Mouse (Mus musculus) left cerebral cortex, postnatal 14 days (tissue): ENCODE data around the gene Ifngr2. TPM values are rescaled to one million over a fixed set of nuclear protein-coding genes. Genes with fewer than 3 reads are reported as not detected.
A peak's percentile ranks its signal among the peaks of the same experiment; 100 is the strongest.

Experiments
- DNase-seq, 2 experiments: peaks; one replicate each; pipeline ENCODE4 v3.0.0; 2021 to 2022; ENCODE audit warnings: low spot score in 2 of 2, mixed read lengths in 1 of 2
- intact Hi-C: fragments of 180-260 bp; cut with DNase I; formaldehyde crosslinking; loops from one replicate; pipeline ENCODE4 v1.15.1; 2025
- microRNA-seq, 2 experiments: library from miRNA; unstranded; fragments of <30 nt; microRNA quantifications; one replicate each; pipeline ENCODE4 v1.2.0; 2022
- total RNA-seq, 2 experiments: library from RNA; stranded (reverse); gene quantifications; 2 replicates each; pipeline ENCODE4 v1.2.3; 2021

The Ifngr2 gene
- total RNA-seq, 2 experiments from 2014 or later: 62.0 to 62.6 TPM

DNA sequence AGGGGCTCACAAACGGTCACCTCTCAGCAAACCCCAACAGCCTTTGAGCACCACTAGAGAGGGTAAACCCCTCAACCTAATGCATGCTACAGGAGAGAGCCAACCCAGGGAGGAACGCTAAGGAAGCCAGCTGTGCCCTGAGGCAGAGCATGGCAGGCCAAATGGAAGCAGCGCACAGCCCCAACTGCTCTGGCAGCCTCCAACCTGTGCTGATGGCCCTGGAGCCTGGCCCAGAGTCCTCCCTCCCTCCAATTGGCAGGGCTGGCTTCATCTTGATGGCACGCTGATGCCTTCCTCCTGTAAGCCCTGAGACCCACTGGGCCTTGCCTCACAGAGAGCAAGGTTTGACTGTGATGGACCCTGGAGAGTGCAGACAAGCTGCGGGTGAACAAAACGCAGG, 48.2 kb downstream of the Ifngr2 start:
- intact Hi-C loops: loop anchor here (5.0 kb wide), 1 partner anchor 43 kb away; no protein-coding TSS in a partner anchor
- peak in 1 of 2 experiments; percentile 24 for DNase-seq

DNA sequence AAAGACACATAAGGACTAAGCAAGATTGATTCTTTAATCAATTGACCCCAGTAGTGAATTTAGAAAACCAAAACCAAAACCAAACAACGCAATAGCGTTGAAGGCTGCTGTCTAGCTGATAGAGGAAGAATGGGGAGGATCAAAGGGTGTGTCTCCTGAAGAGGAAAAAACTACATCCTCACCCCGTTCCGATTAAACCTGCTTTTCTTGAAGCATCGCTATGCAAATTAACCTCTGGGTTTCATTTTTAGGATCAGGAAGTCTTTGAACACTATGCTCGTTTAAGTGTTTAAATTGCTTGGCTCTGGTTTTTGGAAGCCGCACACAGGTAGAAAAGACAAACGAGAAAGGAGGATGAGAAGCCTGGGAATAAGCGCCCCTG, 49.5 kb downstream of the Ifngr2 start:
- no peak for DNase-seq
- intact Hi-C loops: loop anchor here (5.0 kb wide), 1 partner anchor 44 kb away; no protein-coding TSS in a partner anchor

DNA sequence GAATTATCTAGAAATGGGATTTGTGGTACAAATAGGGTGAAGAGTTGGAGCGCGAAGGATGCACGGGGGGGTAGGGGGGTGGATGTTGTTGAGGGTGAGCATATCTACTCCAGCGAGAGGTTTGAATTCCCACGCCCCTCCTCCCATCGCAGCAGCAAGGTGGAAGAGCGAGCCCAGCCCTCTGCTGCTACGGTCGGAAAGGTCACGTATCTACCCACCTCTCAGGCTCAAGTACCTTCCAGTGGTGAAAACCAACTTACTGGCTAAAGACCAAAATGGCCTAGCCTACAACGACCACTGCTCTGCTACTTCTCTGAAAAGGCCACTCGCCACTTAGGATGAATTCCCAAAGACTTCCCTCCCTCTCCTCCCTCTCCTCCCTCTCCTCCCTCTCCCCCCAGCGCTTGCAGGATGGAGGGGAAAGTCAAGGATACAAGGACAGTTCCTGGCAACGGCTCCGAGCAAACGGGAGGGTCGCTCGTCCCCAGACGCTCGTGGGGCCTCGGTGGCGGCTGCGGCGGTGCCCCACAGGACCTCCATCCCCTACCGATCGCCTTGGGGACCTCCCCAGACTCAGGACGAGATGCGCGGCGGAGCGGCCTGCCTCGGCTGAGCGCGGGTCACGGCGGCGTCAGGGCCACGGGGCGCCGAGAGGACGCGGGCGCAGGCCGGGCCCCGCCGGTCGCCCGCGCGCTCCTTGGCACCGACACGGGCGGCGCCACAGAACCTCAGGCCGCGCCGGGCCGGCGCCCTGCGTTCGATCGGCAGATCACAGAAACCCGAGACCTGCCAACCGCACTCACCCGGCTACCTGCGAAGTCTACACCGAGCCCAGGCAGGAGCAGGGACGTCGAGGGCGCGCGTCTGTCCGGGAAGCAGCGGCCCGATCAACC, 50.2 kb downstream of the Ifngr2 start:
- peak; percentile 18 to 29 for DNase-seq
- intact Hi-C loops: loop anchor here (5.0 kb wide), 1 partner anchor 45 kb away; no protein-coding TSS in a partner anchor

DNA sequence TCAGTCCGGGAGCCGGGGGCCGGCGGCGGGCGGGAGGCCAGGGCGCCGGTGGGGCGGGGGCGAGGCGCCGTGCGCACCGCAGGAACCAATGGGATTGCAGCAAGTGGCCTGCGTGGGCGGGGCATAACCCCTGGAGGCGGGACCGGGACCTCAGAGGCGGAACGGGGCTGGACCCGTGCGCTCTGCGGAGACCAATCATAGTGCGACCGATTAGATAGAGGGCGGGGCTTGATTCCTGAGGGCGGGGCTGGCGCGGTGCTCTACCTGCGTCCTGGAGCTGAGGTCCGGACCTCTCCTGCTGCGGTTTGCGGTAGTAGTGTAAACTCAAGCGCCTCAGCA, 50.8 kb downstream of the Ifngr2 start, which contains the start of gene Tmem50b:
Gene Tmem50b (minus strand): TSS at position 129 of the 339 bp plus-strand sequence.
- intact Hi-C loops: loop anchor here (5.0 kb wide), 1 partner anchor 45 kb away; no protein-coding TSS in a partner anchor
- peak; percentile 98 to 99 for DNase-seq

GRCm38 (mm10) chr16:91599242-91599641, 52.4 kb downstream of the Ifngr2 start:
- intact Hi-C loops: loop anchor here (5.0 kb wide), 1 partner anchor 47 kb away; no protein-coding TSS in a partner anchor

DNA sequence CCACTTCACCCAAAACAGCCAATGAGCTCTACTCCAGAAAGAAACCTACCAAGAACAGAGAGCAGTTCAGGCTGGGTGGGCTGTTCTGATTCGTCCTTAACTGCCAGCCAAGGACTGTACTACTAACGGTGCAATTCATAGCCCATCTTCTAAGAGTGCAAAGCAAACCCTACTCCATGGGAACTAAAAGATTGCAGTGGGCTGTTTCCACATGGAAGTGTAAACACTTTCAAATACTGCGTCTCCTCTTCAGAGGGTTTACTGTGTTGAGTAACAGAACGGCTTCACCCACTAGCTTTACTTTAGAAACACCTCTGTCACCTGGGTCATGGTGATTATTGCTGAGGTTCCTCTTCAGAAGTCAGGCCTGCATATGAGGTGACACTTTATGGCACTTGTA, 54.2 kb downstream of the Ifngr2 start:
- DNase-seq: no peak
- intact Hi-C loops: no loop called here

More at GRCm38 (mm10) chr16:91599242-91599641, 52.4 kb downstream of the Ifngr2 start:
- DNase-seq: no peak

DNA sequence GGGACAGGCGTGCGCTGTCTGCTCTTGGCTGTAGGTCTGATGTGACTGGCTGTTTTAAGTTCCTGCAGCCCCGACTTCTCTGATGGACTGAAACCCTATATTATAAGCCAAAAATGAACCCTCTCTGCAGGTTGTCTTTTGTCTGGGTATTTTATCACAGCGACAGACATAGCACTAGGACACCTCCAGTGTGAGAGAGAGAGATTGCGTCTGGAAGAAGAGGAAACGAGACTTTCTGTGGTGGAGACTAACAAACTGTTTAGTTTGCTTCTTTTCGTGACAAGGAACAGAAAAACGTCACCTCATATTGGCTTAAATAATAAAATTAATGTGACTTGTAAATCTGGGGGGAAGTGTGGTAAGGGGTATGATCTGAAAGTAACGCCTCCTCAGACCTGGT, 54.8 kb downstream of the Ifngr2 start:
- no peak for DNase-seq
- intact Hi-C loops: no loop called here

- no peak for DNase-seq
- intact Hi-C loops: no loop called here
Measured at GRCm38 (mm10) chr16:91605156-91605555, 58.3 kb downstream of the Ifngr2 start.

- intact Hi-C loops: no loop called here
- DNase-seq: no peak
Measured at GRCm38 (mm10) chr16:91606958-91607357, 60.1 kb downstream of the Ifngr2 start.

- DNase-seq: no peak
- intact Hi-C loops: no loop called here
Measured at GRCm38 (mm10) chr16:91609501-91610245, 62.8 kb downstream of the Ifngr2 start.

GRCm38 (mm10) chr16:91611248-91611647, 64.4 kb downstream of the Ifngr2 start:
- intact Hi-C loops: no loop called here
- no peak for DNase-seq

DNA sequence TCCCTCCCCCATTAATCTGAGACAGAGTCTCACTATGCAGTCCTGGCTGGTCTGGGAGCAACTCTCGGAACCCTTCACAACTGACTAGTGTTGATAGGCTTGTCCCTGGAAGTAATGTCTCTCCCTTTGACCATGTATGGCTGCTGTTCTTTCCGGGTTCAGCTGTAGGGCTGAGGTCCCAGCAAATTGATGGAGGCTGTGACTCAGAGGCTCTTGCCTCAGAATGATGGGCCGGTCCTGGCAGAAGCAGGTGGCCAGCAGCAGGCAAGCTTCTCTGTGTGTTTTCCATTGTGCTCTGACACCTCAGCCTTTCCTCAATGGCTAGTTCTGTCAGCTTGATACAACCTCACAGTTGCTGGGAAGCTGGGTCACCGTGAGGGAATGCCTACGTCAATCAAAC, 65.7 kb downstream of the Ifngr2 start:
- DNase-seq: no peak
- intact Hi-C loops: no loop called here

DNA sequence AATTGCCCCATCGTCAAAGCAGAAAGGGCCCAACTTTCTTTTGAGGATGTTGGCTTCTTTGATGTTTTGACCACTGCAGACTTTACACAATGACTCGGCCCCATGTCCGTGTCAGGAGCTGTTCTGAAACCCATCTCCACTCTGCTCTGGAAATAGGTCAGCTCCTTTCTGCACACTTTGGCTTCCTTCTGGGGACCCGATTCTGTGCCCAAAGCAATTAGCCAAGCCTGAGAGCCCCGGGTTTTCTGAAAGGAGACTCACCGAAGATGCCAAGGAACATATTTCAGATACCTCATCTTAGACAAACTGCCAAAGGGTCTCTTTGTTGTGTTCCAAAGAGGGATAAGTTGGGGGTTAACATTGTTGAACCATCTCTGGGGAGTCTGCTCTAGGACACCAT, 67.7 kb downstream of the Ifngr2 start:
- DNase-seq: peak in 1 of 2 experiments; percentile 30
- intact Hi-C loops: no loop called here

Small RNA genes within 50 kb of the gene (microRNA-seq; reads per million reads assigned to microRNA genes)
- 0 reads per million in 2 experiments for gene Mir6367

Other genes with a start within 250 kb of the Ifngr2 start
- 10 to 100 TPM; 18.5 to 19.5 TPM for gene Ifnar2, start 174.3 kb upstream of the Ifngr2 start, total RNA-seq
- gene Gm21970, start 155.4 kb upstream of the Ifngr2 start, total RNA-seq: not detected
- gene Il10rb, start 140.9 kb upstream of the Ifngr2 start, total RNA-seq: 1 to 10 TPM; 8.7 to 9.8 TPM
- 10 to 100 TPM; 67.8 to 71.0 TPM for gene Ifnar1, start 61.8 kb upstream of the Ifngr2 start, total RNA-seq
- gene Tmem50b, start 50.7 kb downstream of the Ifngr2 start, total RNA-seq: 100 to 1,000 TPM; 104 to 110 TPM
- 1 to 10 TPM; 5.5 to 6.7 TPM for gene Dnajc28, start 72.0 kb downstream of the Ifngr2 start, total RNA-seq
- 10 to 100 TPM; 40.3 to 44.0 TPM for gene Gart, start 99.9 kb downstream of the Ifngr2 start, total RNA-seq
- gene Son, start 100.4 kb downstream of the Ifngr2 start, total RNA-seq: 100 to 1,000 TPM; 200 to 204 TPM
- gene Donson, start 141.7 kb downstream of the Ifngr2 start, total RNA-seq: 10 to 100 TPM; 21.0 to 23.6 TPM
- gene Cryzl1, start 181.9 kb downstream of the Ifngr2 start, total RNA-seq: 10 to 100 TPM; 98.5 to 99.7 TPM
- 100 to 1,000 TPM; 118 to 127 TPM for gene Itsn1, start 182.2 kb downstream of the Ifngr2 start, total RNA-seq